Mouse (Mus musculus) embryonic stem cell, embryonic (primary cell): Measurements from ENCODE around the gene Meis1.

Experiments used
- CTCF ChIA-PET, 4 experiments: fragments of 300-600 bp in 2 of 4; fragments of 350-600 bp in 2 of 4; sonication (Branson Sonifier 250); formaldehyde crosslinking; loops; one replicate each; lab custom pipeline; 2022; ENCODE audit warnings: inconsistent platforms in 2 of 4; lab: Charles Lee
- POLR2A ChIA-PET, 4 experiments: fragments of 300-600 bp in 2 of 4; fragments of 350-600 bp in 2 of 4; sonication (Branson Sonifier 250); formaldehyde crosslinking; loops; one replicate each; lab custom pipeline; 2022; ENCODE audit warnings: antibody characterized with exemption in 4 of 4, inconsistent platforms in 1 of 4; lab: Charles Lee

The Meis1 gene

GRCm38 (mm10) chr11:19018489-19019203 is at the start of gene Meis1:
Meis1 (minus strand) TSS chr11:19018985.
- CTCF ChIA-PET: interaction anchor here in 1 of 4 experiments (0.7 kb wide), 1 partner anchor 21 kb away, joined by 3 read pairs; no protein-coding TSS in a partner anchor
- POLR2A ChIA-PET: interaction anchor here in 3 of 4 experiments (0.6 to 2.1 kb wide), 6 partner anchors 8 to 1140 kb away, joined by 3 to 9 read pairs (median 4); no protein-coding TSS in a partner anchor

GRCm38 (mm10) chr11:19067334-19067733 is 48.5 kb upstream of the Meis1 start:
- ChIA-PET POLR2A (no interaction called here), CTCF (no interaction called here)

- ChIA-PET CTCF (no interaction called here), POLR2A (no interaction called here)
These were observed 30.5 kb upstream of the Meis1 start for GRCm38 (mm10) chr11:19049276-19049675.

GRCm38 (mm10) chr11:19036595-19037166 is 17.9 kb upstream of the Meis1 start:
- POLR2A ChIA-PET: no interaction called here
- CTCF ChIA-PET: no interaction called here

- ChIA-PET POLR2A (interaction anchor here in 2 of 4 experiments (0.7 kb wide), 3 partner anchors 12 to 420 kb away, joined by 3 to 5 read pairs (median 4); no protein-coding TSS in a partner anchor), CTCF (interaction anchor here in 1 of 4 experiments (1.0 kb wide), 2 partner anchors 150 to 734 kb away, joined by 3 to 4 read pairs; no protein-coding TSS in a partner anchor)
These were observed 8.1 kb upstream of the Meis1 start for GRCm38 (mm10) chr11:19026581-19027561.

- ChIA-PET POLR2A (no interaction called here), CTCF (interaction anchor here in 1 of 4 experiments (1.0 kb wide), 1 partner anchor 735 kb away, joined by 3 read pairs; no protein-coding TSS in a partner anchor)
These were observed 7.3 kb upstream of the Meis1 start for GRCm38 (mm10) chr11:19025976-19026520.

- ChIA-PET POLR2A (interaction anchor here in 1 of 4 experiments (0.6 kb wide), 1 partner anchor 900 kb away, joined by 3 read pairs; no protein-coding TSS in a partner anchor), CTCF (interaction anchor here in 3 of 4 experiments (0.5 to 1.1 kb wide), 5 partner anchors 13 to 737 kb away, joined by 3 to 4 read pairs (median 4); no protein-coding TSS in a partner anchor)
These were observed 5.9 kb upstream of the Meis1 start for GRCm38 (mm10) chr11:19024496-19025265.

- ChIA-PET POLR2A (no interaction called here), CTCF (interaction anchor here in 1 of 4 experiments (0.6 kb wide), 1 partner anchor 1079 kb away, joined by 5 read pairs; no protein-coding TSS in a partner anchor)
These were observed 4.6 kb upstream of the Meis1 start for GRCm38 (mm10) chr11:19023356-19023755.

GRCm38 (mm10) chr11:19022576-19022975 is 3.8 kb upstream of the Meis1 start:
- ChIA-PET CTCF (no interaction called here), POLR2A (no interaction called here)

- POLR2A ChIA-PET: interaction anchor here in 2 of 4 experiments (1.0 to 2.1 kb wide), 7 partner anchors 7 to 149 kb away, joined by 3 to 8 read pairs (median 5); no protein-coding TSS in a partner anchor
- CTCF ChIA-PET: interaction anchor here in 3 of 4 experiments (0.5 to 1.6 kb wide), 5 partner anchors 145 to 523 kb away, joined by 3 to 9 read pairs (median 3); no protein-coding TSS in a partner anchor
These were observed 2.3 kb upstream of the Meis1 start for GRCm38 (mm10) chr11:19020951-19021710.

GRCm38 (mm10) chr11:19020371-19020824 is 1.6 kb upstream of the Meis1 start:
- ChIA-PET CTCF (interaction anchor here in 3 of 4 experiments (0.5 to 1.6 kb wide), 4 partner anchors 144 to 1436 kb away, joined by 3 to 9 read pairs (median 3); no protein-coding TSS in a partner anchor), POLR2A (interaction anchor here in 3 of 4 experiments (0.5 to 2.1 kb wide), 12 partner anchors 8 to 906 kb away, joined by 3 to 8 read pairs (median 4); no protein-coding TSS in a partner anchor)

GRCm38 (mm10) chr11:19019204-19020171 is 703 bp upstream of the Meis1 start:
- POLR2A ChIA-PET: interaction anchor here (0.5 to 2.1 kb wide), 18 partner anchors 9 to 1140 kb away, joined by 3 to 9 read pairs (median 4); no protein-coding TSS in a partner anchor
- CTCF ChIA-PET: interaction anchor here in 2 of 4 experiments (0.6 to 1.6 kb wide), 3 partner anchors 143 to 1436 kb away, joined by 3 to 9 read pairs (median 3); no protein-coding TSS in a partner anchor

GRCm38 (mm10) chr11:19017719-19018413 is 919 bp downstream of the Meis1 start:
- POLR2A ChIA-PET: interaction anchor here in 1 of 4 experiments (0.7 to 2.0 kb wide), 2 partner anchors 13 to 141 kb away, joined by 3 to 9 read pairs; no protein-coding TSS in a partner anchor
- CTCF ChIA-PET: interaction anchor here in 1 of 4 experiments (0.6 kb wide), 1 partner anchor 181 kb away, joined by 4 read pairs; no protein-coding TSS in a partner anchor

GRCm38 (mm10) chr11:19017262-19017661 is 1.5 kb downstream of the Meis1 start:
- ChIA-PET POLR2A (interaction anchor here in 1 of 4 experiments (0.7 kb wide), 1 partner anchor 13 kb away, joined by 3 read pairs; no protein-coding TSS in a partner anchor), CTCF (no interaction called here)
